Mouse (Mus musculus): ENCODE results near the gene Gm10964. TPM values are rescaled to one million over a fixed set of nuclear protein-coding genes. Genes with fewer than 3 reads are reported as not detected.
A peak's percentile ranks its signal among the peaks of the same experiment; 100 is the strongest.
"Not testable (repeated sequence)": the region's sequence is repeated elsewhere in the genome, so short reads cannot be mapped to it uniquely, and the experiment has no call there.

Gm10964 gene
- polyA plus RNA-seq, 1 experiment from 2014 or later = not detected

DNA sequence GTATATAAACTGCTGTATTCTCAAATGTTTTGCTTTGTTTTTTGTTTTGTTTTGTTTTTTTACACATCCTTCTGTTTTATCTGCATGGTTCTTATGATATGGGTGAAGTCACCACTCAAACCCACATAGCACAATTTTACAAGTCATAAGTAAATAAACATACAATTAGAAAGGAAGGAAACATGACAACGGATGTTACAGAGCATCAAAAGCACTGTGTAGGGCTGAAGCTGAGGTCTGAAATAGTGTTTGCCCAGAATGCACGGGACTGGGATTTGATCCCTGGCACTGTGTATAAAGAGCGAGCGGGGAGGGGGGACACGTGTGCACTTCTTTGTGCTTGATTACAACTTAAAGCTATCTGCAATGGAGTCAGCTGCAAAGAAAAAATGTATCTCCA, 41.6 kb downstream of the Gm10964 start:
- no peak overlapping the region for H3K27ac ChIP-seq (ENCODE audit: low read length)
- H3K27me3 ChIP-seq (ENCODE audit: control insufficient read depth, insufficient read depth, low read depth, low read length) = no peaks in the 10 kb centered on the region
- no peak overlapping the region for H3K4me2 ChIP-seq (ENCODE audit: low read length)
- WGBS = 77% methylated on average over 5 of the region's 5 CpGs
- ATAC-seq = no peak
- no peaks in the 10 kb centered on the region for H3K9me3 ChIP-seq (replicated peaks; ENCODE audit: control insufficient read depth, low read length, poor library complexity, severe bottlenecking)
- H3K4me3 ChIP-seq (ENCODE audit: low read depth, low read length) = no peak overlapping the region
- H3K36me3 ChIP-seq (ENCODE audit: control insufficient read depth, insufficient read depth, low read length) = peaks cover 7% of the 10 kb centered on the region; the same call in 1 of the 2 replicates
- H3K9ac ChIP-seq (ENCODE audit: low read depth, low read length) = no peak overlapping the region
- H3K4me1 ChIP-seq (ENCODE audit: control insufficient read depth, insufficient read depth, low read length) = peaks cover 4% of the 10 kb centered on the region; the same call in 1 of the 2 replicates

DNA sequence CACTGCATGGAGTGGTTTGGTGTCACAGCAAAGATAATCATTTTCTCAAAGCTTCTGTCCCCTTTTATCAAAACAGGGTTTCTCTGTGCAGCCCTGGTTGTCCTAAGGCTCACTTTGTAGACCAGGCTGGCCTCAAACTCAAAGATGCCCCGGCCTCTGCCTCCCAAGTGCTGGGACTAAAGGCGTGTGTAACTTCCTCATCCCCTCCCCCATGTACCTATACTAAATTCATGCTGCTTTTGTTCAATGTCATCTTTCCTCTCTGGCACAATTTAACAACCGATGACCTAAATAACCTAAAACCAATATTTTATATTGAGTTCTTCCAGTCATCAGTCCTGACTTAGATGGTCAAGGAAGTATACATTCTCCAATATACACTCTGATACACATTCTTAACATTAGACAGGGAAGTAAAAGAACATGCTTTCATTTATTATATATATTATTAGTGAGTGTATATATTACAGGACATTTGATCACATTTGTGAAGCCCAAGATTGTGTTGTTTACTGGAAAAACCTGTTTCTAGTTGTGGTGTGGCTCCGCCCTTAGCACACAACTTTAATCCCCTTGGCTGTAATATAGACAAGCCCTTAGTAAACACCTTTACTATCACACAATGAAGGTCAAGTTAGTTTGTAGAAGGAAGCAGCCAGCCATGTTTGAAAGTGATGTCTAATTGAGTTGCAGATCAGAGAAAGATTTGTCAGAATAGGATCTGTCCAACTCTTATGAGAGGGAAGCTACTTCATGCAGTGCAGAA, 43.9 kb downstream of the Gm10964 start:
- no peak for ATAC-seq
- no peak overlapping the region for H3K4me3 ChIP-seq (ENCODE audit: low read depth, low read length)
- no peaks in the 10 kb centered on the region for H3K36me3 ChIP-seq (ENCODE audit: control insufficient read depth, insufficient read depth, low read length)
- H3K27me3 ChIP-seq (ENCODE audit: control insufficient read depth, insufficient read depth, low read depth, low read length) = no peaks in the 10 kb centered on the region
- WGBS = 86% methylated on average over 4 of the region's 4 CpGs
- no peak overlapping the region for H3K4me2 ChIP-seq (ENCODE audit: low read length)
- H3K4me1 ChIP-seq (ENCODE audit: control insufficient read depth, insufficient read depth, low read length) = peaks cover 7% of the 10 kb centered on the region; the same call in 1 of the 2 replicates
- no peaks in the 10 kb centered on the region for H3K9me3 ChIP-seq (replicated peaks; ENCODE audit: control insufficient read depth, low read length, poor library complexity, severe bottlenecking)
- no peak overlapping the region for H3K27ac ChIP-seq (ENCODE audit: low read length)
- H3K9ac ChIP-seq (ENCODE audit: low read depth, low read length) = no peak overlapping the region

DNA sequence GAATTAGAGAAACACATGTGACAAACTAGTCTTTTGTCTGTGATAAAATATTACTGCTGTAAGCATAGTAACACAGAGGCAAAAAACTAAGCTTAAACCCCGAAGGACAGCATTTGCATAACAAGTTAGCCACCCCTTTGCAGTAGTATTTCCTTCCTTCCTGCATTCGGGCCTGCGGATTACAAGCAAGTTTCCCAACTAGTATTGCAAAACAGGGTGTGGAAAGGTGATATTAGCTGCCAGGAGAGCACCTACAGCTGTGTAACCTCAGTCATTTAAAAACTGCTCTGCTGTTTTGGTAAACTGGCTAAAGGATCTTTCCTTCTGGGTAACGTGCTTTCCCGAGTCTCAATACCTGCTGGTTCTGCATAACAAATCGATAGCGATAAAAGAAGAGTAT, 48.1 kb downstream of the Gm10964 start:
- H3K4me2 ChIP-seq (ENCODE audit: low read length) = no peak overlapping the region
- H3K27me3 ChIP-seq (ENCODE audit: control insufficient read depth, insufficient read depth, low read depth, low read length) = no peaks in the 10 kb centered on the region
- 58% methylated on average over 7 of the region's 7 CpGs for WGBS
- H3K4me1 ChIP-seq (ENCODE audit: control insufficient read depth, insufficient read depth, low read length) = peaks cover 22% of the 10 kb centered on the region
- H3K4me3 ChIP-seq (ENCODE audit: low read depth, low read length) = no peak overlapping the region
- H3K9ac ChIP-seq (ENCODE audit: low read depth, low read length) = no peak overlapping the region
- no peaks in the 10 kb centered on the region for H3K9me3 ChIP-seq (replicated peaks; ENCODE audit: control insufficient read depth, low read length, poor library complexity, severe bottlenecking)
- no peaks in the 10 kb centered on the region for H3K36me3 ChIP-seq (ENCODE audit: control insufficient read depth, insufficient read depth, low read length)
- no peak overlapping the region for H3K27ac ChIP-seq (ENCODE audit: low read length)
- ATAC-seq = no peak

DNA sequence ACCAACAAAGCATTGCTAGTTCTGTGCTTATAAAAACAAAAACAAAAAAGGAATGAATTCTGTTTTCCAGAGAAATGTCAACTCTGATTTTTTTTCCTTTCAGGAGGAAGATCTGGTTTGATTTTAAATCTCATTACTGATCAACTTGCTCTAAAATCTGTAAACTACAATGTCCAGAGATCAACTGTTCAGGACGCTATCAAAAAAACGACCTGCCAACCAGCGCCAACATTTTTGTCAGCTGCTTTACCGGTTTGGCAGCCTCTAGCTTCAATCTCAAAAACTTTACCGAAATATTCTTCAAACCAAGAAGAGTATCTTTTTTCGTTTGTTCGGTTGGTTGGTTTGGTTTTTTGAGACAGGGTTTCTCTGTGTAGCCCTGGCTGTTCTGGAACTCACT, 49.9 kb downstream of the Gm10964 start:
- Histone ChIP-seq H3K27ac (ENCODE audit: low read length) (no peak overlapping the region), H3K4me3 (ENCODE audit: low read depth, low read length) (no peak overlapping the region), H3K4me1 (ENCODE audit: control insufficient read depth, insufficient read depth, low read length) (peaks cover 22% of the 10 kb centered on the region), H3K4me2 (ENCODE audit: low read length) (peak overlapping the region; percentile 84), H3K9me3 (replicated peaks; ENCODE audit: control insufficient read depth, low read length, poor library complexity, severe bottlenecking) (no peaks in the 10 kb centered on the region), H3K36me3 (ENCODE audit: control insufficient read depth, insufficient read depth, low read length) (no peaks in the 10 kb centered on the region), H3K27me3 (ENCODE audit: control insufficient read depth, insufficient read depth, low read depth, low read length) (no peaks in the 10 kb centered on the region), H3K9ac (ENCODE audit: low read depth, low read length) (no peak overlapping the region)
- WGBS = 86% methylated on average over 7 of the region's 7 CpGs
- ATAC-seq = no peak

DNA sequence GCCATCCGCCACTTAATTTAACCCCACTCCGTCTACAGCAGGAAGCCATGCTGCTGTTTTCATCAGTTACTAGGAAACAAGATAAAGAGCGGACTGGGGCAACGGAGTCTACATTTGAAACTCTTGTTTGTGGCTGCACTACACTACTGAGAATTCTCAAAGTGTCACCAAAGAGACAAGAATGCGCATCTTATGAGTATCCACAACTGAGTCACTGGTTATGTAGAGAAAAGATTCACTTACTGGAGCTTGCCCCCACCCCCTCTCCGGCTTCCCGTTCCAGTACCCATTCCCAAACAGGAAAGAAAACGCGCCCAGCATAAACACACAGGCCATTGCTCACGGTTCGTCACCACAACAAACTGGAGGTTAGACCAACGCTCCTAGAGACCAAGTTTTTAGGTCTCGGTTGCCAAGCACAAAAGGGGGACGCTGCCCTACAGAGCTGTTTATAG, 50.8 kb downstream of the Gm10964 start:
- Histone ChIP-seq H3K9me3 (replicated peaks; ENCODE audit: control insufficient read depth, low read length, poor library complexity, severe bottlenecking) (no peaks in the 10 kb centered on the region), H3K27ac (ENCODE audit: low read length) (peak overlapping the region; percentile 93), H3K9ac (ENCODE audit: low read depth, low read length) (peak overlapping the region; percentile 87), H3K4me1 (ENCODE audit: control insufficient read depth, insufficient read depth, low read length) (peaks cover 22% of the 10 kb centered on the region), H3K27me3 (ENCODE audit: control insufficient read depth, insufficient read depth, low read depth, low read length) (no peaks in the 10 kb centered on the region), H3K4me3 (ENCODE audit: low read depth, low read length) (peak overlapping the region; percentile 95), H3K36me3 (ENCODE audit: control insufficient read depth, insufficient read depth, low read length) (no peaks in the 10 kb centered on the region), H3K4me2 (ENCODE audit: low read length) (peak overlapping the region; percentile 84)
- WGBS = 1% methylated on average over 14 of the region's 14 CpGs
- ATAC-seq = no peak

DNA sequence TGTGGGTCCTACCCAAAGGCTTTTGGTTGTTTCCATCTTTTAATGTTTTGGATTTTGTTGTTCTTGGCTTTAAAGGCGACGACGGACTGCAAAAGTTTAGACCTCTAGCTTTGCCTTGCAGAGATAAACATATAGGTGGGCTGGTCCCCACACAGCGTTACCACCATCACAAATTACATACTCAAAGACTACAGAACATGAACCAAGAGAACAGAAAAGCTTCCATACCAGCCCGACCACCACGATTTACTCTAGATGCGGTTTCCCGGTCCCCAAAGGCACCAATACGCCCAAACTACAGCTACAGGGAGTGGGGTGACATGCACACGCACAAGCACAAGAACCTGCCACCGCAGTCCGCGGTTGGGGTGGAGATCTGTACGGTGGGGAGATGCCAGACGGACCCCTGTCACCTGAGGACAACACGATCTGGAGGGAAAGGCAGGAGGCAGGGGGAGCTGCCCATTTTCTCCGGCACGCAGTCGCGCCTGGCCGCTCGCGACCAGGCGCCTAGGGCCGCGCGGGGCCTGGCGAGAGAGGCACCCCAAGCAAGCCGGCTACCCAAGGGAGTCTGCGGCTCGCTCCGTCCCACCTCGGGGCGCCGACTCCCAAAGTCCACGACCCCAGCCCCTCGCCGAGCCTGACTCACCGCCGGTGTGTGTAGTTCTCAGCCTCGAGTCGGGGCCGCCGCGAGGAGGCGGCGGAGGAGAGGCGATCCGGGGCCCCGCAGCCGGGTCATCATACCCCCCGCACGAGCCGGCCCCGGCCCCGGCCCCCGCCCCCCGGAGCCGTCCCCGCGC, 51.4 kb downstream of the Gm10964 start:
- Histone ChIP-seq H3K9ac (ENCODE audit: low read depth, low read length) (peak overlapping the region; percentile 87), H3K27ac (ENCODE audit: low read length) (peak overlapping the region; percentile 93), H3K9me3 (replicated peaks; ENCODE audit: control insufficient read depth, low read length, poor library complexity, severe bottlenecking) (no peaks in the 10 kb centered on the region), H3K4me3 (ENCODE audit: low read depth, low read length) (peak overlapping the region; percentile 95), H3K36me3 (ENCODE audit: control insufficient read depth, insufficient read depth, low read length) (no peaks in the 10 kb centered on the region), H3K4me1 (ENCODE audit: control insufficient read depth, insufficient read depth, low read length) (peaks cover 22% of the 10 kb centered on the region), H3K4me2 (ENCODE audit: low read length) (peak overlapping the region; percentile 84), H3K27me3 (ENCODE audit: control insufficient read depth, insufficient read depth, low read depth, low read length) (no peaks in the 10 kb centered on the region)
- WGBS = 0% methylated on average over 24 of the region's 61 CpGs
- peak; percentile 86 for ATAC-seq

DNA sequence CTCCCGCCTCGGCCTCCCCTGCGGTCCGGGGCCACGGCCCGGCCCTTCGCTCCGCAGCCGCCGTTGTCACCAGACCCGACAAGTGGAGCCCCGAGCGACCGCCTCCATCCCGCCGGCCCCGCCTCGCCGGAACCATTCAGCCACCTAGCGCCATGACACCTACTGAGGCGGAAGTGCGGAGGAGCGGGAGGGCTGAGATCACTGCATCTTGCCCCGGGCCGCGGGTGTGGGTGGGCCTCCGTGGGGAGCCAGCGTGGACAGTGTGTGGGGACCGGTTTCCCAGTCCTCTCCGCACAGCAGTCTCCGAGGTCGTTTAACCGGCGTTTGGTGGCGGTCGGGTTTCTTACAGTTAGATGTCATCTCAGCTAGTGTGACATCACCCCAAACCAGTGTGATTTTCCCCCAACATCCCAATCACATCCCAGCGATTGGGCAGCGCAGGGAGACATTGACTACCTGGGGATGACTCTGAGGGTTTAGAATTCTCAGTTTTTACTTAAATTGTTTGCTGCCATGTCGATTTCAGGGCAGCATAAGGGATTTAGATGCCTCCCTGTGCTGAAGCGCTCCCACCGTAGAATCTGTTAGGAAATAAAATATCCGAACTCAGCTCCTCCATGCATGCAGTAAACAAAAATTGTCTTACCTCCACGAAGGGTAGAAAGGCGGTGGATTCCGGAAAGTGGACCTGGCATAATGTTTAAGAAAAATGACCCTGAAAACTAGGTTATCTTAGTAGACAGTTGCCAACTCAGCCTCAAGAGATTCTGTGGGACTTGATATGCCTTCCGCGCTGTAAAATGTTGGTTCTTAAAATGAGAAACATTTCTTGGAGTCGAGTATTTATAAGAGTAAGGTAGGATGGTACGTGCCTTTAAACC, 52.3 kb downstream of the Gm10964 start, which contains the start of gene Hipk1:
Gene Hipk1 (minus strand): TSS at position 334 of the 881 bp plus-strand sequence.
- H3K27me3 ChIP-seq (ENCODE audit: control insufficient read depth, insufficient read depth, low read depth, low read length) = no peaks in the 10 kb centered on the region
- peaks cover 22% of the 10 kb centered on the region for H3K4me1 ChIP-seq (ENCODE audit: control insufficient read depth, insufficient read depth, low read length)
- ATAC-seq = peak; percentile 98
- peak within 1 kb of the TSS; percentile 95 for H3K4me3 ChIP-seq (ENCODE audit: low read depth, low read length)
- peak within 1 kb of the TSS; percentile 84 for H3K4me2 ChIP-seq (ENCODE audit: low read length)
- 14% methylated on average over 32 of the region's 49 CpGs for WGBS
- H3K36me3 ChIP-seq (ENCODE audit: control insufficient read depth, insufficient read depth, low read length) = no peaks in the 10 kb centered on the region
- H3K27ac ChIP-seq (ENCODE audit: low read length) = peak within 1 kb of the TSS; percentile 93
- H3K9me3 ChIP-seq (replicated peaks; ENCODE audit: control insufficient read depth, low read length, poor library complexity, severe bottlenecking) = no peaks in the 10 kb centered on the region
- H3K9ac ChIP-seq (ENCODE audit: low read depth, low read length) = peak within 1 kb of the TSS; percentile 87

DNA sequence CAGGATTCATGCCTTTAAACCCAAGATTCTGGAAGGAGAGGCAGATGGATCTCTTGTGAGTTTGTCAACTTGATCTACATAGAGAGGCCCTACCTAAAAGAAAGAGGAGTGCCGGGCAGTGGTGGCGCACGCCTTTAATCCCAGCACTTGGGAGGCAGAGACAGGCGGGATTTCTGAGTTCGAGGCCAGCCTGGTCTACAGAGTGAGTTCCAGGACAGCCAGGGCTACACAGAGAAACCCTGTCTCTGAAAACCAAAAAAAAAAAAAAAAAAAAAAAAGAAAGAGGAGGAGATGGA, 52.9 kb downstream of the Gm10964 start:
- peak overlapping the region; percentile 87; the same call in 1 of the 2 replicates for H3K9ac ChIP-seq (ENCODE audit: low read depth, low read length)

More for the DNA sequence above, 52.9 kb downstream of the Gm10964 start:
- not testable (repeated sequence) for ATAC-seq; H3K9me3 ChIP-seq (replicated peaks; ENCODE audit: control insufficient read depth, low read length, poor library complexity, severe bottlenecking); H3K27me3 ChIP-seq (ENCODE audit: control insufficient read depth, insufficient read depth, low read depth, low read length); H3K36me3 ChIP-seq (ENCODE audit: control insufficient read depth, insufficient read depth, low read length)
- peak overlapping the region; percentile 95 for H3K4me3 ChIP-seq (ENCODE audit: low read depth, low read length)
- peak overlapping the region; percentile 93 for H3K27ac ChIP-seq (ENCODE audit: low read length)
- 77% methylated on average over 5 of the region's 5 CpGs for WGBS
- H3K4me1 ChIP-seq (ENCODE audit: control insufficient read depth, insufficient read depth, low read length) = peaks cover 22% of the 10 kb centered on the region
- H3K4me2 ChIP-seq (ENCODE audit: low read length) = peak overlapping the region; percentile 53

Data from midbrain, embryonic 16.5 days (tissue).